Mouse (Mus musculus): ENCODE results near the gene Rflna. TPM values are rescaled to one million over a fixed set of nuclear protein-coding genes. Genes with fewer than 3 reads are reported as not detected.

Gene Rflna
- total RNA-seq (2012; rRNA removed): 0.08 and 0.17 TPM in 2 replicates
- not detected in 2 replicates for total RNA-seq (2014; rRNA removed)
- polyA plus RNA-seq (2012; ENCODE audit: insufficient read length, low read depth): 0.46 TPM in 1 of 2 replicates, not detected in the other

GRCm38 (mm10) chr5:125002969-125003872 lies at the start of gene Rflna:
Gene Rflna, plus strand, starts transcription at chr5:125003221.
- Histone ChIP-seq H3K4me1 (ENCODE audit: control insufficient read depth in 1 of 2, insufficient read depth in 2 of 2) (peaks cover 0 to 3% of the 10 kb centered on the region in 2 experiments; a peak in 1 of 4 replicates), H3K4me2 (ENCODE audit: insufficient read depth, low read depth, poor library complexity, severe bottlenecking) (no peak within 1 kb of the TSS), H3K27me3 (replicated peaks) (peaks cover 7% of the 10 kb centered on the region), H3K9me3 (replicated peaks; ENCODE audit: low read length) (peaks cover 6% of the 10 kb centered on the region), H3K9ac (ENCODE audit: insufficient read depth, low read depth) (no peak within 1 kb of the TSS), H3K36me3 (replicated peaks in 1 of 2; ENCODE audit: control insufficient read depth in 1 of 2, insufficient read depth in 1 of 2, low read length in 1 of 2) (no peaks in the 10 kb centered on the region), H3K79me2 (replicated peaks; ENCODE audit: control insufficient read depth, extremely low read depth, insufficient read depth, poor library complexity, severe bottlenecking) (no peaks in the 10 kb centered on the region), H3K4me3 (replicated peaks in 1 of 3; ENCODE audit: low read depth in 2 of 3, low read length in 2 of 3, poor library complexity in 1 of 3) (no peak within 1 kb of the TSS), H3K27ac (ENCODE audit: insufficient read depth, low read depth) (no peak within 1 kb of the TSS)
- TF ChIP-seq NRF1 (IDR thresholded peaks at IDR 0.05; ENCODE audit: low read depth, low read length) (no peak), CHD1 (IDR thresholded peaks at IDR 0.05; ENCODE audit: low read depth, low read length) (no peak), TBP (conservative IDR thresholded peaks at IDR 0.05; ENCODE audit: low read depth, low read length) (no peak), GABPA (IDR thresholded peaks at IDR 0.05; ENCODE audit: insufficient replicate concordance, low read depth, low read length) (no peak), MEF2A (IDR thresholded peaks at IDR 0.05; ENCODE audit: borderline replicate concordance, low read depth, low read length) (no peak)
- in situ Hi-C loops (cut with MboI; ENCODE audit: low pct_ligation_motif_present, low pct_unique_long_range_greater_than_20kb, low sequenced_read_pairs): no loop called here
- dilution Hi-C loops (cut with MboI; ENCODE audit: extremely low pct_ligation_motif_present, extremely low pct_unique_long_range_greater_than_20kb, low sequenced_read_pairs): no loop called here
- no peak for DNase-seq (ENCODE audit: extremely low read depth)

DNA sequence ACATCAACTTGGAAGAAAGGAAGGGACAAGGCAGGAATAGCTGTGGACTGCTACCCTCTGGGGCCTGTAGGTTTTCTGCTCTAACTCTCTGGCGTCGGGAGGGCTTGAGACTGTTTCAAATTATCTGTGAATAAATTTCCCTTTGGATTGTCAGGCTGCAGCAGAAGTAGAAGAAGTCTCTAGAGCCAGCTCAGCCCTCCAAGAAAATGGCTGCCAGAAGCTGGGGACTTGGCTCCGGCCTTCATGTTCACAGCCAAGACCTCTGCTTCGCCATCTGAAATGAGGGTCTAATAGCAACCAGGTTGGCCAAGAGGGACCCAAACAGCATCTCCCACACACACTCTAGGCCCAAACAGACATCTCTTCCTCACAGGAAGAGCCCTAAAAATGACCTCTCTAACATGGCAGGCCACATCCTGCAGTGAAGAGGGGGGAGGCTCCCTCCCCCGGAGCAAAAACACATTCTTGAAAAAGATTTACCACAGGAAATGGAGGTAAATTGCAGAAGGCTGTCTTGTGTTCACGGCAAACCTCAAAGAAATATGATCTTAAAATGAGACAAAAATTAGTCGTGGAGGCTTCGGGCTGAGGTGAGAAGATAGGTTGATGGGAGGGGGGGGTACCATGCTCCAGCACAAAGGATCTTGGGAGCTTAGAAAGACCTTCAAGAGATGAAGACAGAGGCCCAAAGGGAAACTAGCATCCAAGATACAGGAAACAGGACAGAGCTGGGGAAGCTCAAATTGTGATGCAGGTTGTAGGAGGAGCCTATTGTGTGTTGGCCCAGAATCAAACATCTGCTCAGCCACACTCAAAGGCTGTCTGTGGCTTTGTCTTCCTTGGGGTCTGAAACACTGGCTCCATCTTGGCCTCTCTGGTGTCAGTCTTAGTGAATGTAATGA lies 48.4 kb upstream of the Rflna start:
- Histone ChIP-seq H3K27me3 (replicated peaks) (no peaks in the 10 kb centered on the region), H3K79me2 (replicated peaks; ENCODE audit: control insufficient read depth, extremely low read depth, insufficient read depth, poor library complexity, severe bottlenecking) (no peaks in the 10 kb centered on the region), H3K9me3 (replicated peaks; ENCODE audit: low read length) (peaks cover 10% of the 10 kb centered on the region), H3K27ac (ENCODE audit: insufficient read depth, low read depth) (no peak overlapping the region), H3K9ac (ENCODE audit: insufficient read depth, low read depth) (no peak overlapping the region), H3K4me2 (ENCODE audit: insufficient read depth, low read depth, poor library complexity, severe bottlenecking) (no peak overlapping the region), H3K4me3 (replicated peaks in 1 of 3; ENCODE audit: low read depth in 2 of 3, low read length in 2 of 3, poor library complexity in 1 of 3) (no peak overlapping the region), H3K4me1 (ENCODE audit: control insufficient read depth in 1 of 2, insufficient read depth in 2 of 2) (0 out of 4 replicates have a peak, but pooled peaks cover 0 to 5% of the 10 kb centered on the region in 2 experiments), H3K36me3 (replicated peaks in 1 of 2; ENCODE audit: control insufficient read depth in 1 of 2, insufficient read depth in 1 of 2, low read length in 1 of 2) (no peaks in the 10 kb centered on the region)
- TF ChIP-seq USF1 (IDR thresholded peaks at IDR 0.05; ENCODE audit: low read depth, low read length) (no peak), JUN (IDR thresholded peaks at IDR 0.05; ENCODE audit: insufficient read depth, low read depth, low read length) (no peak), ZMIZ1 (IDR thresholded peaks at IDR 0.05; ENCODE audit: low read depth, low read length) (no peak), RCOR1 (conservative IDR thresholded peaks at IDR 0.05; ENCODE audit: low read depth, low read length) (no peak), POLR2AphosphoS2 (IDR thresholded peaks at IDR 0.05; ENCODE audit: low read depth, low read length) (no peak), SIN3A (IDR thresholded peaks at IDR 0.05; ENCODE audit: low read length) (no peak)
- in situ Hi-C loops (cut with MboI; ENCODE audit: low pct_ligation_motif_present, low pct_unique_long_range_greater_than_20kb, low sequenced_read_pairs): no loop called here
- dilution Hi-C loops (cut with MboI; ENCODE audit: extremely low pct_ligation_motif_present, extremely low pct_unique_long_range_greater_than_20kb, low sequenced_read_pairs): no loop called here
- no peak for DNase-seq (ENCODE audit: extremely low read depth)
